Mouse (Mus musculus) midbrain, embryonic 11.5 days (tissue): ENCODE results near the gene Apold1. TPM values are rescaled to one million over a fixed set of nuclear protein-coding genes. Genes with fewer than 3 reads are reported as not detected.

Experiments
- ATAC-seq: fragments of 200-750 bp; cut with Nextera tagmentation; 2 replicates; pipeline ENCODE4 v1.8.0; 2017; ENCODE audit warnings: moderate TSS enrichment, moderate library complexity; ENCODE audit not compliant: low FRiP score
- DNase-seq: peaks from one replicate; pipeline ENCODE4 v3.0.0; 2015; ENCODE audit warnings: low spot score; ENCODE audit errors: missing footprints
- H3K27ac ChIP-seq: fragments of 300-500 bp; sonication (generic); 2 replicates; pipeline ENCODE4 v1.5.1; 2014; ENCODE audit warnings: low read depth, low read length
- H3K27me3 ChIP-seq: fragments of 300-500 bp; sonication (generic); 2 replicates; pipeline ENCODE4 v1.6.1; 2014; ENCODE audit warnings: mild to moderate bottlenecking, low read length, moderate library complexity, mixed read lengths; ENCODE audit not compliant: control insufficient read depth, insufficient read depth
- H3K36me3 ChIP-seq: fragments of 300-500 bp; sonication (generic); 2 replicates; pipeline ENCODE4 v1.6.1; 2014; ENCODE audit warnings: mild to moderate bottlenecking, low read length, moderate library complexity, mixed read lengths; ENCODE audit not compliant: control insufficient read depth, insufficient read depth
- H3K4me1 ChIP-seq: fragments of 300-500 bp; sonication (generic); 2 replicates; pipeline ENCODE4 v1.6.1; 2014; ENCODE audit warnings: low read length; ENCODE audit not compliant: control insufficient read depth, insufficient read depth
- H3K4me2 ChIP-seq: fragments of 300-500 bp; sonication (generic); 2 replicates; pipeline ENCODE4 v1.6.1; 2014; ENCODE audit warnings: mild to moderate bottlenecking, moderate library complexity
- H3K4me3 ChIP-seq: fragments of 300-500 bp; sonication (generic); 2 replicates; pipeline ENCODE4 v1.5.1; 2014; ENCODE audit warnings: low read depth, low read length
- H3K9ac ChIP-seq: fragments of 300-500 bp; sonication (generic); 2 replicates; pipeline ENCODE4 v1.6.1; 2014; ENCODE audit warnings: low read length
- H3K9me3 ChIP-seq: fragments of 300-500 bp; sonication (generic); 2 replicates; pipeline ENCODE4 v1.6.1; 2016; ENCODE audit warnings: low read length; ENCODE audit not compliant: control insufficient read depth
- WGBS: fragments of 180-500 bp; shearing (Covaris S2); extraction: QIAGEN DNeasy Blood & Tissue Kit; methylation state at CpG from one replicate; pipeline ENCODE4 v1.1.7; 2014; 5-methylcytosine and 5-hydroxymethylcytosine counted together
- polyA plus RNA-seq: library from polyadenylated mRNA; unstranded; fragments of >200 nt; fragmentation: Nextera tagmentation; extraction: Ambion mirVana; gene quantifications from 2 replicates; pipeline ENCODE4 v1.2.1, GENCODE M21; 2014

The Apold1 gene
- polyA plus RNA-seq, 1 experiment from 2014 or later, result 2.8 TPM

GRCm38 (mm10) chr6:135011048-135011733 is 29.7 kb downstream of the Apold1 start, which contains the start of gene Ddx47:
Gene Ddx47, plus strand, starts transcription at chr6:135011612.
- Histone ChIP-seq H3K27ac (no peak within 1 kb of the TSS), H3K36me3 (no peaks in the 10 kb centered on the region; the same call in 1 of the 2 replicates), H3K9me3 (no peaks in the 10 kb centered on the region), H3K27me3 (no peaks in the 10 kb centered on the region), H3K4me1 (peaks cover 6% of the 10 kb centered on the region), H3K9ac (peak within 1 kb of the TSS; percentile 87), H3K4me2 (peak within 1 kb of the TSS; percentile 87), H3K4me3 (peak within 1 kb of the TSS; percentile 84)
- WGBS, result 7% methylated on average over 19 of the region's 19 CpGs
- ATAC-seq, result peak; percentile 91
- peak; percentile 100 for DNase-seq

DNA sequence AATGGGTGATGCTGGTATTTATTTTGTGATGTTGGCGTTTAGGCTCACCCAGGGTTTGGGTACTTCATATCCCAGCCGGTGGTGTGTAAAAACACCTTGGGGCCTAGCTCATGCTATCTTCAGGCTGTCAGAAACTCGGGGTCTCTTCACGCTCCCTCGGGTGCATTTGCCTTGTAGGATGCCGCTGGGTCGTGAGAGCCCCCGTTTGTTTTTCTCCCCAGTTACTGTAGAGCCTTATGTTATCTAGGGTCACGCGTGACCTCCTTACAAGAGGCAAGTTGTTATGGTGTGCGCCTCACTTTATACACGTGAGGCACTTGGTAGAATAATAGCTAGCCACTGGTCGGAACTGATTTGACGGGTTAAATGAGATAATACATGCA is 30.2 kb downstream of the Apold1 start:
- Histone ChIP-seq H3K4me1 (peaks cover 6% of the 10 kb centered on the region), H3K36me3 (peaks cover 3% of the 10 kb centered on the region; the same call in 1 of the 2 replicates), H3K27ac (no peak overlapping the region), H3K4me3 (peak overlapping the region; percentile 84), H3K9ac (peak overlapping the region; percentile 87), H3K4me2 (peak overlapping the region; percentile 87), H3K27me3 (no peaks in the 10 kb centered on the region), H3K9me3 (no peaks in the 10 kb centered on the region)
- DNase-seq (no peak), ATAC-seq (peak; percentile 74)
- 1% methylated on average over 14 of the region's 14 CpGs for WGBS

DNA sequence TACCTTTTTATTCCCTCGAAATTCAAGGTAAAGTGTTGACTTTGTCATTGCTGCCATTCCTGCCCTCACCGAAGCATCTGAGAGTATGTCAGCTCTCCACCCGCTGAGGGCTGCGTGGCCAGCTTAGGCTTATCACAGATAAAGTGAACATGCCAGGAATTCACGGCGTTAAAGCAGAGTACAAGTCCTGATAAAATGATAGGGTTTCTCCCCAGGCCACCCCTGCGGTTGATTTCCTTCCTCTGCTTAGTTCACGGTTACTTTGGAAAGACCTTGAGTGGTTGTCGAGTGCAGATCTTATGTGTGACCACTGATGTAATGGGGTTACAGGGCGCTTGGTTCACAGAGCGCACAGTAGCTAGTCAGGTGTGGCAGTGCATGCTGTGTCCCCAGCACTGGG is 35.7 kb downstream of the Apold1 start:
- H3K27me3 ChIP-seq, result no peaks in the 10 kb centered on the region
- H3K27ac ChIP-seq, result no peak overlapping the region
- no peak overlapping the region for H3K9ac ChIP-seq
- H3K4me3 ChIP-seq, result no peak overlapping the region
- DNase-seq, result no peak
- H3K4me1 ChIP-seq, result peaks cover 3% of the 10 kb centered on the region
- 93% methylated on average over 11 of the region's 11 CpGs for WGBS
- no peak for ATAC-seq
- H3K4me2 ChIP-seq, result no peak overlapping the region
- H3K9me3 ChIP-seq, result no peaks in the 10 kb centered on the region
- peaks cover 45% of the 10 kb centered on the region for H3K36me3 ChIP-seq

DNA sequence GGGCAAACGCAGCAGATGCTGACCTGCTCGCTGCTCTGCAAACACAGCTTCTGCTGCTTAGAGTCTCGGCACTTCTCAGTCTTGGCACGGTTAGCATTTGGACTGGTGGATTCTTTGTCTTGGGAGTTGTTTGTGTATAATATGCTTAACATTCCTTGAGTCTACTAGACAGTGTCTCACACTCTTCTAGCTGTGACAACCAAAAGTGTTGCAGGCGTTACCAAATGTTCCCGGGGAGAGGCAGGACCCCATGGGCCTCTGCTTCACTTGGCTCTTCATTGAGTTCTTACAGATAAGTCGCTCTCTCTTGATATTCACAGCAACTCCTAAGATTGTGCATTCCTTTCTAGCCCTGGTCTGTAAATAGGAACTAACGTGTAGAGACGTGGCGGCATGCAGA is 38.0 kb downstream of the Apold1 start:
- no peak for ATAC-seq
- 92% methylated on average over 10 of the region's 10 CpGs for WGBS
- peaks cover 56% of the 10 kb centered on the region for H3K36me3 ChIP-seq

DNA sequence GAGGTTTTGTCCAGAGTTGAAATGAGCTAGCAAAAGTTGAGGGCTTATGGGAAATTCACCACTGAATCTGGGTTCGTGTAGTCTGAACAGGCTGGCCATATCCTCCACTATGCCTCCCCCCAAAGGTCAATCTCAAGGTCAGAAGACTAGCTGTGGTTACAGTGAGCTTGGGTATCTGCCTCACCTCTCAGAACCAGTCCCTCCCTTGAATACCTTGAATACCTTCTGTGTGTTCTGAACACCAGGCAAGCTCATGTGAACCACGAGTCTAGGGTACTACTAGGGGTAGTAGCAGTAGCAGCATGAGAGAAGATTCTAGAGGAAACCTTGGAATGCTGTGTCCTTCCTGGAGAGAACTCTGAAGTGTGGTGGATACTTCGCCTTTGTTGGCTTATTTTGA is 40.1 kb downstream of the Apold1 start:
- no peak for DNase-seq
- no peaks in the 10 kb centered on the region for H3K9me3 ChIP-seq
- H3K4me3 ChIP-seq, result no peak overlapping the region
- H3K4me1 ChIP-seq, result no peaks in the 10 kb centered on the region
- WGBS, result 95% methylated on average over 3 of the region's 3 CpGs
- H3K4me2 ChIP-seq, result no peak overlapping the region
- peaks cover 54% of the 10 kb centered on the region for H3K36me3 ChIP-seq
- no peaks in the 10 kb centered on the region for H3K27me3 ChIP-seq
- no peak overlapping the region for H3K9ac ChIP-seq
- no peak overlapping the region for H3K27ac ChIP-seq
- no peak for ATAC-seq

More for the DNA sequence above, 38.0 kb downstream of the Apold1 start:
- Histone ChIP-seq H3K27me3 (no peaks in the 10 kb centered on the region), H3K27ac (no peak overlapping the region), H3K4me1 (no peaks in the 10 kb centered on the region), H3K9me3 (no peaks in the 10 kb centered on the region), H3K9ac (no peak overlapping the region), H3K4me3 (no peak overlapping the region), H3K4me2 (no peak overlapping the region)
- DNase-seq, result no peak

- Histone ChIP-seq H3K4me2 (no peak overlapping the region), H3K27ac (no peak overlapping the region), H3K27me3 (no peaks in the 10 kb centered on the region), H3K9me3 (no peaks in the 10 kb centered on the region), H3K36me3 (peaks cover 37% of the 10 kb centered on the region), H3K4me1 (no peaks in the 10 kb centered on the region), H3K9ac (no peak overlapping the region), H3K4me3 (no peak overlapping the region)
- ATAC-seq, result no peak
- DNase-seq, result no peak
- whole genome bisulfite sequencing, result 95% methylated on average over 14 of the region's 14 CpGs
Observed at GRCm38 (mm10) chr6:135023379-135023778, 41.9 kb downstream of the Apold1 start.

- no peaks in the 10 kb centered on the region for H3K4me1 ChIP-seq
- 100% methylated on average over 1 of the region's 1 CpGs for WGBS
- peaks cover 27% of the 10 kb centered on the region for H3K36me3 ChIP-seq
- H3K27me3 ChIP-seq, result no peaks in the 10 kb centered on the region
- H3K4me2 ChIP-seq, result no peak overlapping the region
- no peak overlapping the region for H3K4me3 ChIP-seq
- no peaks in the 10 kb centered on the region for H3K9me3 ChIP-seq
- DNase-seq (no peak), ATAC-seq (no peak)
- H3K9ac ChIP-seq, result no peak overlapping the region
- no peak overlapping the region for H3K27ac ChIP-seq
Observed at GRCm38 (mm10) chr6:135024781-135025420, 43.4 kb downstream of the Apold1 start.

DNA sequence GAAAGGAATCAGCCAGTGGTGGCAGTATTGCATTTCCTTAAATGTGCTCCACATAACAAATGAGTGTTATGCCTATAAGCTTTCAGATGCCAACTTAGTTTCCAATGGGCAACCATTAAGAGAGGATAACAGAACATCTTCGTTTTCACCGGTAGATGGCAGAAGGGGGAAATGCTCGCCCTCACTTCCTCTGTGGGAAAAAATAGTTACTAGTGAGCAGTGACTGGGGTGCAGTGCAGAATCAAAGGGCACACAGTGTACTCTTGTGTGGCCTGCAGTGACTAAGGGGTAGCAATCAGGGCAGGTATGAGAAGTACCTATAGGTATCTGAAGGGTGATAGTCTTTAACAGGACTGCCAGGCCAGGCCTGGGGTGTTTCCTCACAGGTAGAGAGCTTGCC is 44.7 kb downstream of the Apold1 start:
- H3K27me3 ChIP-seq, result no peaks in the 10 kb centered on the region
- no peaks in the 10 kb centered on the region for H3K9me3 ChIP-seq
- peaks cover 17% of the 10 kb centered on the region for H3K36me3 ChIP-seq
- 10% methylated on average over 3 of the region's 3 CpGs for WGBS
- no peak overlapping the region for H3K9ac ChIP-seq
- H3K4me3 ChIP-seq, result no peak overlapping the region
- H3K27ac ChIP-seq, result no peak overlapping the region
- DNase-seq (peak; percentile 85), ATAC-seq (peak; percentile 62; the same call in 1 of the 2 replicates)
- no peak overlapping the region for H3K4me2 ChIP-seq
- H3K4me1 ChIP-seq, result no peaks in the 10 kb centered on the region

DNA sequence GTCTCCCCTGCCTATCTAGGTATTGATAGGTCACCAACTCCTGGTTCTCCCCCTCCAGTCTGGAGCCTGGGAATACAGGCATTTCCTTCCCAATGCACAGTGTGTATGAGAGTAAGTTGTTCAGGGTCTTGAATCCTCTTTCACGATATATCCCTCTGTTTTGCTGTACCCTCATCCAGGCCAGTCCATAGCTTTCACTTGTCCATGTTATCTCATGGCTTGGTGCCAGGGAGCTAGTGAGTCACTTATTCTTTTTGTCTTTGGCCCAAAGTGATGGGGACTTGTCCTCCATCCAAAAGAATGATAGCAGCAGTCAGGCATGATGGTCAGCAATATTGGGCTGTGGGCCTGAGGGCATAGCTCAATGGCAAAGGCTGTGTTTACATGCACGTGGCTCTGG is 45.2 kb downstream of the Apold1 start:
- 90% methylated on average over 2 of the region's 2 CpGs for WGBS
- Histone ChIP-seq H3K27me3 (no peaks in the 10 kb centered on the region), H3K4me2 (no peak overlapping the region), H3K9me3 (no peaks in the 10 kb centered on the region), H3K4me3 (no peak overlapping the region), H3K9ac (no peak overlapping the region), H3K27ac (no peak overlapping the region), H3K4me1 (no peaks in the 10 kb centered on the region), H3K36me3 (peaks cover 14% of the 10 kb centered on the region)
- no peak for DNase-seq
- ATAC-seq, result no peak
